Comparison of ENCODE assay signal across 8 mouse cellular contexts in genomic region chr15:78447746-78448535, GRCm38 (mm10). TPM values are rescaled to one million over a fixed set of nuclear protein-coding genes. Genes with fewer than 3 reads are reported as not detected.
DNase-seq lines count a peak whose midpoint lies in the region; ATAC-seq and TF ChIP-seq lines count a peak whose summit lies in the region.

No protein-coding gene starts in this region.

- intact Hi-C loops in heart, postnatal 36 days (cut with DNase I), result loop anchor here (2.0 to 5.0 kb wide), 2 partner anchors 64 to 133 kb away; no protein-coding TSS in a partner anchor

- ATAC-seq in G1E (ENCODE audit: extremely low read depth, insufficient number of reproducible peaks, low FRiP score, poor library complexity, severe bottlenecking), result no peak
- peak; percentile 80 for ATAC-seq in forebrain, postnatal 0 days
- peak; percentile 60 for ATAC-seq in neural tube, embryonic 15.5 days (ENCODE audit: low FRiP score)

- H3K27me3 ChIP-seq in G1E (ENCODE audit: insufficient read depth, low read length), result peaks cover 41% of the 10 kb centered on the region
- H3K27me3 ChIP-seq in forebrain, postnatal 0 days (ENCODE audit: insufficient read depth, low read length), result no peaks in the 10 kb centered on the region
- no peaks in the 10 kb centered on the region for H3K27me3 ChIP-seq in neural tube, embryonic 15.5 days (replicated peaks)

- peak overlapping the region; percentile 60 for H3K27ac ChIP-seq in forebrain, postnatal 0 days (ENCODE audit: low read depth, low read length)
- H3K27ac ChIP-seq in neural tube, embryonic 15.5 days (replicated peaks), result peak overlapping the region; percentile 81

- peak; percentile 77 for TF ChIP-seq CTCF in G1E (IDR thresholded peaks at IDR 0.05; ENCODE audit: low read depth, low read length)
- peak; percentile 92 for TF ChIP-seq CTCF in forebrain, postnatal 0 days (IDR thresholded peaks at IDR 0.05; ENCODE audit: low read depth)
- peak; percentile 91 for TF ChIP-seq CTCF in lung, adult 2 months (IDR thresholded peaks at IDR 0.05; ENCODE audit: insufficient read depth, low read length)

- peak overlapping the region; percentile 39; the same call in 1 of the 2 replicates for H3K4me3 ChIP-seq in G1E (ENCODE audit: low read depth, low read length)
- peak overlapping the region; percentile 28 for H3K4me3 ChIP-seq in forebrain, postnatal 0 days (ENCODE audit: low read depth, low read length)
- H3K4me3 ChIP-seq in lung, adult 2 months (replicated peaks; ENCODE audit: extremely low read depth, low read depth, low read length), result peak overlapping the region; percentile 70
- peak overlapping the region; percentile 28 for H3K4me3 ChIP-seq in neural tube, embryonic 15.5 days (replicated peaks)

- peak overlapping the region; percentile 57 for H3K4me2 ChIP-seq in forebrain, postnatal 0 days (ENCODE audit: low read depth)
- peak overlapping the region; percentile 69 for H3K4me2 ChIP-seq in neural tube, embryonic 15.5 days

- peak overlapping the region; percentile 31; the same call in 1 of the 2 replicates for H3K9ac ChIP-seq in forebrain, postnatal 0 days
- peak overlapping the region; percentile 44 for H3K9ac ChIP-seq in neural tube, embryonic 15.5 days (replicated peaks)

- no peaks in the 10 kb centered on the region for H3K9me3 ChIP-seq in G1E (replicated peaks)
- no peaks in the 10 kb centered on the region for H3K9me3 ChIP-seq in forebrain, postnatal 0 days (ENCODE audit: low read length)
- H3K9me3 ChIP-seq in neural tube, embryonic 15.5 days (replicated peaks), result no peaks in the 10 kb centered on the region

- peaks cover 55% of the 10 kb centered on the region for H3K4me1 ChIP-seq in G1E (ENCODE audit: insufficient read depth, low read depth, low read length)
- no peaks in the 10 kb centered on the region for H3K4me1 ChIP-seq in forebrain, postnatal 0 days (ENCODE audit: insufficient read depth)
- H3K4me1 ChIP-seq in lung, adult 2 months (ENCODE audit: control insufficient read depth, insufficient read depth, low read length), result no peaks in the 10 kb centered on the region; the same call in none of the 2 replicates
- peaks cover 22% of the 10 kb centered on the region for H3K4me1 ChIP-seq in neural tube, embryonic 15.5 days

- under 1% methylated on average over 22 of the region's 22 CpGs for WGBS in forebrain, postnatal 0 days
- WGBS in lung, adult 2 months, result under 1% methylated on average over 22 of the region's 22 CpGs
- 1% methylated on average over 22 of the region's 22 CpGs for WGBS in neural tube, embryonic 15.5 days

- peak; percentile 70 for DNase-seq in G1E (ENCODE audit: low spot score)
- DNase-seq in cerebellum, adult 18-20 months, result peak; percentile 95 to 97
- DNase-seq in forebrain, postnatal 0 days, result peak; percentile 94
- DNase-seq in heart, postnatal 36 days, result peak; percentile 95 to 99
- peak; percentile 83 to 97 for DNase-seq in layer of hippocampus, adult 18-20 months (ENCODE audit: low spot score in 2 of 2)
- DNase-seq in lung, adult 2 months, result peak; percentile 92
- DNase-seq in testis, postnatal 10 days (ENCODE audit: low spot score), result peak; percentile 100

- no peaks in the 10 kb centered on the region for H3K36me3 ChIP-seq in G1E (replicated peaks)
- no peaks in the 10 kb centered on the region for H3K36me3 ChIP-seq in forebrain, postnatal 0 days (ENCODE audit: insufficient read depth)
- H3K36me3 ChIP-seq in neural tube, embryonic 15.5 days, result no peaks in the 10 kb centered on the region

- no peak for TF ChIP-seq POLR2A in lung, adult 2 months (IDR thresholded peaks at IDR 0.05; ENCODE audit: borderline replicate concordance, extremely low read depth, low read depth, low read length)

RNA-seq across cellular contexts. Expression of gene Kctd17, which starts 19.6 kb away (rescaled TPM):
- total RNA-seq in G1E (2014; fragmentation: Nextera tagmentation) (not detected in 2 replicates), G1E (2017) (0.05 TPM in 1 of 2 replicates, not detected in the other)
- polyA plus RNA-seq in G1E (2012), result 0.04 TPM in 1 of 2 replicates, not detected in the other
- 148 and 153 TPM in 2 replicates for total RNA-seq in forebrain, postnatal 0 days (2014; rRNA removed)
- polyA plus RNA-seq in forebrain, postnatal 0 days (2015; fragmentation: Nextera tagmentation; extraction: Ambion mirVana), result 146 and 152 TPM in 2 replicates
- 10 to 100 TPM; 28.0 to 30.3 TPM for total RNA-seq in heart, postnatal 36 days (2021)
- 100 to 1,000 TPM; 244 to 255 TPM for total RNA-seq in layer of hippocampus, adult 18-20 months (2021)
- polyA plus RNA-seq in lung, adult 2 months (2012; rRNA removed), result 114 and 128 TPM in 2 replicates
- polyA plus RNA-seq in neural tube, embryonic 15.5 days (2015; fragmentation: Nextera tagmentation; extraction: Ambion mirVana), result 141 and 158 TPM in 2 replicates

RNA-seq across cellular contexts. Expression of gene Tmprss6, which starts 20.5 kb away (rescaled TPM):
- total RNA-seq in G1E (2014; fragmentation: Nextera tagmentation), result not detected in 2 replicates
- total RNA-seq in G1E (2017), result 0.11 TPM in 1 of 2 replicates, not detected in the other
- polyA plus RNA-seq in G1E (2012), result not detected in 2 replicates
- 0.19 TPM in 1 of 2 replicates, not detected in the other for total RNA-seq in forebrain, postnatal 0 days (2014; rRNA removed)
- polyA plus RNA-seq in forebrain, postnatal 0 days (2015; fragmentation: Nextera tagmentation; extraction: Ambion mirVana), result 0.07 and 0.08 TPM in 2 replicates
- not detected for total RNA-seq in heart, postnatal 36 days (2021)
- total RNA-seq in layer of hippocampus, adult 18-20 months (2021), result 1 to 10 TPM; 2.7 to 2.8 TPM
- 0.33 and 1.2 TPM in 2 replicates for polyA plus RNA-seq in lung, adult 2 months (2012; rRNA removed)
- 0.05 and 0.69 TPM in 2 replicates for polyA plus RNA-seq in neural tube, embryonic 15.5 days (2015; fragmentation: Nextera tagmentation; extraction: Ambion mirVana)

RNA-seq across cellular contexts. Expression of gene Mpst, which starts 41.7 kb away (rescaled TPM):
- total RNA-seq in G1E (2014; fragmentation: Nextera tagmentation), result 7.3 and 19.9 TPM in 2 replicates
- 20.2 and 22.7 TPM in 2 replicates for total RNA-seq in G1E (2017)
- 101 and 115 TPM in 2 replicates for polyA plus RNA-seq in G1E (2012)
- total RNA-seq in forebrain, postnatal 0 days (2014; rRNA removed), result 85.9 and 92.5 TPM in 2 replicates
- polyA plus RNA-seq in forebrain, postnatal 0 days (2015; fragmentation: Nextera tagmentation; extraction: Ambion mirVana), result 3.3 and 3.5 TPM in 2 replicates
- total RNA-seq in heart, postnatal 36 days (2021), result 10 to 100 TPM; 40.9 to 42.3 TPM
- total RNA-seq in layer of hippocampus, adult 18-20 months (2021), result 10 to 100 TPM; 28.6 to 30.7 TPM
- polyA plus RNA-seq in lung, adult 2 months (2012; rRNA removed), result 136 and 145 TPM in 2 replicates
- polyA plus RNA-seq in neural tube, embryonic 15.5 days (2015; fragmentation: Nextera tagmentation; extraction: Ambion mirVana), result 3.2 and 3.8 TPM in 2 replicates

RNA-seq across cellular contexts. Expression of gene Tst, which starts 42.2 kb away (rescaled TPM):
- total RNA-seq in G1E (2014; fragmentation: Nextera tagmentation) (3.6 and 4.3 TPM in 2 replicates), G1E (2017) (0.93 and 1.3 TPM in 2 replicates)
- polyA plus RNA-seq in G1E (2012), result 1.7 and 1.8 TPM in 2 replicates
- total RNA-seq in forebrain, postnatal 0 days (2014; rRNA removed), result 36.6 and 37.7 TPM in 2 replicates
- polyA plus RNA-seq in forebrain, postnatal 0 days (2015; fragmentation: Nextera tagmentation; extraction: Ambion mirVana), result 37.3 and 40.1 TPM in 2 replicates
- total RNA-seq in heart, postnatal 36 days (2021), result 10 to 100 TPM; 20.2 to 24.4 TPM
- 10 to 100 TPM; 33.3 to 37.1 TPM for total RNA-seq in layer of hippocampus, adult 18-20 months (2021)
- 122 and 136 TPM in 2 replicates for polyA plus RNA-seq in lung, adult 2 months (2012; rRNA removed)
- polyA plus RNA-seq in neural tube, embryonic 15.5 days (2015; fragmentation: Nextera tagmentation; extraction: Ambion mirVana), result 16.9 and 37.0 TPM in 2 replicates

RNA-seq across cellular contexts. Expression of gene Il2rb, which starts 47.1 kb away (rescaled TPM):
- not detected in 2 replicates for total RNA-seq in G1E (2014; fragmentation: Nextera tagmentation)
- under 0.01 and 0.05 TPM in 2 replicates for total RNA-seq in G1E (2017)
- not detected in 2 replicates for polyA plus RNA-seq in G1E (2012)
- 0.14 TPM in 1 of 2 replicates, not detected in the other for total RNA-seq in forebrain, postnatal 0 days (2014; rRNA removed)
- 0.03 and 0.22 TPM in 2 replicates for polyA plus RNA-seq in forebrain, postnatal 0 days (2015; fragmentation: Nextera tagmentation; extraction: Ambion mirVana)
- under 1 TPM; 0.39 to 0.54 TPM for total RNA-seq in heart, postnatal 36 days (2021)
- total RNA-seq in layer of hippocampus, adult 18-20 months (2021), result under 1 TPM; 0.07 to 0.15 TPM
- polyA plus RNA-seq in lung, adult 2 months (2012; rRNA removed), result 11.0 and 12.8 TPM in 2 replicates
- polyA plus RNA-seq in neural tube, embryonic 15.5 days (2015; fragmentation: Nextera tagmentation; extraction: Ambion mirVana), result 0.12 and 2.8 TPM in 2 replicates

Comparison
In these comparisons a context has a peak if more than half of its experiments do, and no peak if none do; other contexts are left out.
1. RNA of gene Kctd17, which starts 19.6 kb away (total RNA-seq): 244 to 255 TPM in layer of hippocampus, adult 18-20 months, 148 to 153 TPM in forebrain, postnatal 0 days and 28.0 to 30.3 TPM in heart, postnatal 36 days; 0.05 TPM in G1E; every median in the first group is over 10 times any median in the second.
2. Peak in every context shown above with its lines, with median percentiles within 50 percentile points of each other: DNase-seq, H3K4me3 ChIP-seq and CTCF ChIP-seq.